Mouse (Mus musculus) heart, adult 11 months (tissue): ENCODE measurements around the gene Dkk3.
A peak's percentile ranks its signal among the peaks of the same experiment; 100 is the strongest.

Experiments used
- DNase-seq: peaks from one replicate; pipeline ENCODE4 v3.0.0; 2022

Gene Dkk3

GRCm38 (mm10) chr7:112127954-112128353 lies 30.9 kb downstream of the Dkk3 start:
- peak; percentile 91 for DNase-seq

- DNase-seq: no peak
Observed at GRCm38 (mm10) chr7:112127085-112127637, 31.7 kb downstream of the Dkk3 start.

GRCm38 (mm10) chr7:112125625-112126260 lies 33.1 kb downstream of the Dkk3 start:
- DNase-seq: peak; percentile 92

- DNase-seq: no peak
Observed at GRCm38 (mm10) chr7:112123612-112124011, 35.2 kb downstream of the Dkk3 start.

- peak; percentile 92 for DNase-seq
Observed at GRCm38 (mm10) chr7:112121866-112122500, 36.9 kb downstream of the Dkk3 start.

GRCm38 (mm10) chr7:112120861-112121810 lies 37.7 kb downstream of the Dkk3 start:
- peak; percentile 94 for DNase-seq

GRCm38 (mm10) chr7:112119248-112119647 lies 39.6 kb downstream of the Dkk3 start:
- DNase-seq: peak; percentile 83

GRCm38 (mm10) chr7:112118086-112118485 lies 40.8 kb downstream of the Dkk3 start:
- peak; percentile 80 for DNase-seq

- DNase-seq: peak; percentile 62
Observed at GRCm38 (mm10) chr7:112117501-112117900, 41.4 kb downstream of the Dkk3 start.

- peak; percentile 58 for DNase-seq
Observed at GRCm38 (mm10) chr7:112110638-112111372, 48.1 kb downstream of the Dkk3 start.

- peak; percentile 45 for DNase-seq
Observed at GRCm38 (mm10) chr7:112108757-112109156, 50.1 kb downstream of the Dkk3 start.

- DNase-seq: peak; percentile 55
Observed at GRCm38 (mm10) chr7:112103816-112104215, 55.0 kb downstream of the Dkk3 start.

- peak; percentile 45 for DNase-seq
Observed at GRCm38 (mm10) chr7:112102933-112103332, 55.9 kb downstream of the Dkk3 start.

GRCm38 (mm10) chr7:112100887-112101286 lies 58.0 kb downstream of the Dkk3 start:
- peak; percentile 23 for DNase-seq

- peak; percentile 51 for DNase-seq
Observed at GRCm38 (mm10) chr7:112094923-112095322, 63.9 kb downstream of the Dkk3 start.

GRCm38 (mm10) chr7:112086186-112086585 lies 72.7 kb downstream of the Dkk3 start:
- DNase-seq: peak; percentile 52

- DNase-seq: peak; percentile 95
Observed at GRCm38 (mm10) chr7:112085062-112085461, 73.8 kb downstream of the Dkk3 start.

- DNase-seq: no peak
Observed at GRCm38 (mm10) chr7:112084222-112084621, 74.6 kb downstream of the Dkk3 start.

- no peak for DNase-seq
Observed at GRCm38 (mm10) chr7:112082636-112083035, 76.2 kb downstream of the Dkk3 start.

- no peak for DNase-seq
Observed at GRCm38 (mm10) chr7:112074868-112075267, 84.0 kb downstream of the Dkk3 start.
